In the genomic region with DNA sequence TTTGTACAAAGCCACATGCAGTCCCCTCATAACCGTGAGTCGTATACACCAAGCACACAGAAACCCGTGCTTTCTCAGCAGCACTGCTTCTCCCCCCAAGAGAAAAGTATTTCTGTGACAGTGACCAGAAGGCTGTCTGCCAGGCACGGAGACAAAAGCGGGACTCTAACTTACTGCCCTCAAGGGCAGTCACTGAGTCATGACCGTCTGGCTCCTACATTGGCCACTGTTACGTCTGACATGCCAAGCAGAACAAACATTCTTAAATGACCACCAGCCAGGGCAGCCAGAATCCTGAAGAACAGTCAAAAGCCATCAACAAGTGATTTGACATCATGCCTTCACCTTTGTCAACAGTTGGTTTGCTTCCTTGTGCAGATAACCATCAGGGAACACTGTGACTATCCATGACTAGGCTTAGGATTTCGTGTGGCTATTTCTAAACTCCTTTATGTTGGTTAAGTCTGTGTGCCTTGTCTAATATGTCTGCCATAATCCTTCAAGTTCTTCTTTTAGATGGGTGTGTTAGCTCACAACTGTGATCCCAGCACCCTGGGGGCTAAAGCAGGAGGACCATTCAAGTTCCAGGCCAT, we compare ENCODE assay signal across 19 mouse cellular contexts. TPM values are rescaled to one million over a fixed set of nuclear protein-coding genes. Genes with fewer than 3 reads are reported as not detected.
DNase-seq lines count a peak whose midpoint lies in the region; ATAC-seq and TF ChIP-seq lines count a peak whose summit lies in the region.
"Had no signal": no experiment of that assay in that cellular context is flagged by ENCODE, and none has a peak within 500 bp of the region (broad histone marks: within the 10 kb centered on the region; RNA-seq: fewer than 3 reads in every experiment).

No protein-coding gene starts in this region.

- no peak for TF ChIP-seq POLR2A in cerebellum, adult 2 months (IDR thresholded peaks at IDR 0.05; ENCODE audit: borderline replicate concordance, insufficient read depth, low read length)

- 39% methylated on average over 8 of the region's 8 CpGs for WGBS in kidney, postnatal 0 days
- 64% methylated on average over 8 of the region's 8 CpGs for WGBS in cerebellum, adult 2 months

- H3K36me3 ChIP-seq in kidney, postnatal 0 days (ENCODE audit: insufficient read depth, low read length): 0 out of 2 replicates have a peak, but pooled peaks cover 2% of the 10 kb centered on the region
- H3K36me3 ChIP-seq: embryonic facial prominence, embryonic 12.5 days; midbrain, embryonic 12.5 days; neural tube, embryonic 15.5 days had no signal

- peak; percentile 72 for DNase-seq in heart, adult 11 months
- DNase-seq in heart, postnatal 36 days: no peak
- DNase-seq in Muller cell, postnatal 12 days (ENCODE audit: inconsistent ontology term): peak; percentile 58
- peak; percentile 70 to 83 for DNase-seq in adrenal gland, postnatal 36 days
- DNase-seq in kidney, postnatal 0 days (ENCODE audit: low spot score): peak; percentile 37
- DNase-seq in right cerebral cortex, adult 18-20 months: no peak
- no peak for DNase-seq in neural tube, embryonic 10.5 days (ENCODE audit: extremely low spot score, low spot score)
- no peak for DNase-seq in cerebellum, adult 2 months
- DNase-seq: cerebellum, adult 11-12 months; forebrain, postnatal 0 days; heart, postnatal 4 days; lung, adult 18-20 months; lung, postnatal 36 days had no signal

- no peak for TF ChIP-seq CTCF in kidney, postnatal 0 days (IDR thresholded peaks at IDR 0.05; ENCODE audit: low read depth)
- TF ChIP-seq CTCF in cerebellum, adult 2 months (IDR thresholded peaks at IDR 0.05; ENCODE audit: borderline replicate concordance, insufficient read depth, low read depth, low read length): no peak

- no peak overlapping the region for H3K9ac ChIP-seq in kidney, postnatal 0 days (ENCODE audit: low read depth, low read length)
- H3K9ac ChIP-seq: embryonic facial prominence, embryonic 12.5 days; forebrain, postnatal 0 days; heart, embryonic 13.5 days; midbrain, embryonic 12.5 days; neural tube, embryonic 15.5 days had no signal

- H3K9me3 ChIP-seq in kidney, postnatal 0 days (replicated peaks; ENCODE audit: low read length): no peaks in the 10 kb centered on the region
- H3K9me3 ChIP-seq: embryonic facial prominence, embryonic 12.5 days; heart, embryonic 13.5 days; midbrain, embryonic 12.5 days; neural tube, embryonic 15.5 days had no signal

- no peak overlapping the region for H3K4me3 ChIP-seq in kidney, postnatal 0 days (replicated peaks; ENCODE audit: low read depth, low read length)
- H3K4me3 ChIP-seq in cerebellum, adult 2 months (replicated peaks; ENCODE audit: insufficient read depth, low read depth, low read length): no peak overlapping the region
- H3K4me3 ChIP-seq: embryonic facial prominence, embryonic 12.5 days; heart, embryonic 13.5 days; midbrain, embryonic 12.5 days; neural tube, embryonic 15.5 days had no signal

- no peak overlapping the region for H3K4me2 ChIP-seq in kidney, postnatal 0 days (ENCODE audit: low read length)
- H3K4me2 ChIP-seq: embryonic facial prominence, embryonic 12.5 days; heart, embryonic 13.5 days; midbrain, embryonic 12.5 days; neural tube, embryonic 15.5 days had no signal

- intact Hi-C loops in heart, postnatal 36 days (cut with DNase I): no loop called here

- no peak for ATAC-seq in kidney, postnatal 0 days (replicated peaks; ENCODE audit: low FRiP score, low read depth)
- ATAC-seq: forebrain, postnatal 0 days; hindbrain, embryonic 16.5 days had no signal

- H3K4me1 ChIP-seq in kidney, postnatal 0 days (replicated peaks; ENCODE audit: insufficient read depth, low read length): no peaks in the 10 kb centered on the region
- H3K4me1 ChIP-seq in cerebellum, adult 2 months (ENCODE audit: control insufficient read depth, insufficient read depth, low read length): no peaks in the 10 kb centered on the region
- H3K4me1 ChIP-seq: embryonic facial prominence, embryonic 12.5 days; heart, embryonic 13.5 days; midbrain, embryonic 12.5 days; neural tube, embryonic 15.5 days had no signal

- no peaks in the 10 kb centered on the region for H3K27me3 ChIP-seq in kidney, postnatal 0 days (ENCODE audit: insufficient read depth, low read length)
- no peaks in the 10 kb centered on the region for H3K27me3 ChIP-seq in cerebellum, adult 2 months (ENCODE audit: control insufficient read depth, insufficient read depth, low read length)
- H3K27me3 ChIP-seq: CH12.LX; embryonic facial prominence, embryonic 12.5 days; heart, embryonic 13.5 days; midbrain, embryonic 12.5 days; neural tube, embryonic 15.5 days had no signal

- no peak overlapping the region for H3K27ac ChIP-seq in kidney, postnatal 0 days
- no peak overlapping the region for H3K27ac ChIP-seq in cerebellum, adult 2 months (ENCODE audit: insufficient read depth, low read length)
- H3K27ac ChIP-seq: embryonic facial prominence, embryonic 12.5 days; heart, embryonic 13.5 days; midbrain, embryonic 12.5 days; neural tube, embryonic 15.5 days had no signal

RNA-seq across cellular contexts. Expression of a gene that starts 36.9 kb away (rescaled TPM):
- 1 to 10 TPM; 1.9 to 2.0 TPM for total RNA-seq in heart, postnatal 36 days (2021)
- total RNA-seq in adrenal gland, postnatal 36 days (2021): 1 to 10 TPM; 3.6 to 4.3 TPM
- 73.6 and 88.7 TPM in 2 replicates for polyA plus RNA-seq in kidney, postnatal 0 days (2015; fragmentation: Nextera tagmentation; extraction: Ambion mirVana)
- polyA plus RNA-seq in cerebellum, adult 2 months (2012; rRNA removed): 2.0 TPM in 2 replicates

Comparison
In these comparisons a context has a peak if more than half of its experiments do, and no peak if none do; other contexts are left out.
1. DNase-seq: peak in heart, adult 11 months (single experiment), Muller cell, postnatal 12 days (single experiment), adrenal gland, postnatal 36 days (2 of 2) and kidney, postnatal 0 days (single experiment); none in heart, postnatal 36 days (0 of 2), right cerebral cortex, adult 18-20 months (single experiment), neural tube, embryonic 10.5 days (single experiment) and cerebellum, adult 2 months (0 of 2).